Mouse (Mus musculus): Measurements from ENCODE around the gene Tmem151a. TPM values are rescaled to one million over a fixed set of nuclear protein-coding genes. Genes with fewer than 3 reads are reported as not detected.

Gene Tmem151a
- polyA plus RNA-seq, 1 experiment from 2014 or later = 0.89 TPM

GRCm38 (mm10) chr19:5108702-5109101, 23.4 kb upstream of the Tmem151a start:
- Histone ChIP-seq H3K9ac (no peak overlapping the region), H3K4me3 (replicated peaks) (no peak overlapping the region), H3K4me1 (replicated peaks) (peaks cover 43% of the 10 kb centered on the region), H3K9me3 (replicated peaks) (no peaks in the 10 kb centered on the region), H3K4me2 (no peak overlapping the region), H3K27ac (peak overlapping the region; percentile 29; the same call in 1 of the 2 replicates), H3K36me3 (peaks cover 20% of the 10 kb centered on the region), H3K27me3 (no peaks in the 10 kb centered on the region)
- DNase-seq = no peak
- no peak for ATAC-seq (ENCODE audit: low read depth)
- 44% methylated on average over 4 of the region's 4 CpGs for WGBS (ENCODE audit: insufficient replicate concordance)

- Histone ChIP-seq H3K27me3 (no peaks in the 10 kb centered on the region), H3K9ac (no peak overlapping the region), H3K4me3 (replicated peaks) (no peak overlapping the region), H3K36me3 (peaks cover 24% of the 10 kb centered on the region), H3K4me2 (no peak overlapping the region), H3K9me3 (replicated peaks) (no peaks in the 10 kb centered on the region), H3K27ac (no peak overlapping the region; the same call in 1 of the 2 replicates), H3K4me1 (replicated peaks) (peaks cover 43% of the 10 kb centered on the region)
- WGBS (ENCODE audit: insufficient replicate concordance) = 24% methylated on average over 5 of the region's 5 CpGs
- ATAC-seq (ENCODE audit: low read depth) (no peak), DNase-seq (no peak)
Observed at GRCm38 (mm10) chr19:5108271-5108575, 22.9 kb upstream of the Tmem151a start.

- Histone ChIP-seq H3K27me3 (no peaks in the 10 kb centered on the region), H3K4me2 (peak overlapping the region; percentile 95), H3K9me3 (replicated peaks) (no peaks in the 10 kb centered on the region), H3K27ac (no peak overlapping the region), H3K36me3 (peaks cover 29% of the 10 kb centered on the region), H3K4me1 (replicated peaks) (peaks cover 43% of the 10 kb centered on the region), H3K4me3 (replicated peaks) (peak overlapping the region; percentile 83), H3K9ac (peak overlapping the region; percentile 41)
- ATAC-seq (ENCODE audit: low read depth) = no peak
- DNase-seq = no peak
- 68% methylated on average over 18 of the region's 18 CpGs for WGBS (ENCODE audit: insufficient replicate concordance)
Observed at GRCm38 (mm10) chr19:5107556-5108270, 22.4 kb upstream of the Tmem151a start.

- Histone ChIP-seq H3K4me2 (peak within 1 kb of the TSS; percentile 95), H3K36me3 (peaks cover 39% of the 10 kb centered on the region), H3K9me3 (replicated peaks) (no peaks in the 10 kb centered on the region), H3K4me1 (replicated peaks) (peaks cover 43% of the 10 kb centered on the region), H3K9ac (peak within 1 kb of the TSS; percentile 91), H3K27me3 (no peaks in the 10 kb centered on the region), H3K27ac (peak within 1 kb of the TSS; percentile 89), H3K4me3 (replicated peaks) (peak within 1 kb of the TSS; percentile 83)
- DNase-seq (peak; percentile 98), ATAC-seq (ENCODE audit: low read depth) (peak; percentile 94)
- under 1% methylated on average over 45 of the region's 46 CpGs for WGBS (ENCODE audit: insufficient replicate concordance)
Observed at GRCm38 (mm10) chr19:5106731-5107191, 21.4 kb upstream of the Tmem151a start, which contains the start of gene Rab1b. Gene Rab1b, minus strand, starts transcription at chr19:5107072.

GRCm38 (mm10) chr19:5106074-5106473, 20.7 kb upstream of the Tmem151a start:
- no peaks in the 10 kb centered on the region for H3K9me3 ChIP-seq (replicated peaks)
- peak overlapping the region; percentile 83 for H3K4me3 ChIP-seq (replicated peaks)
- H3K4me1 ChIP-seq (replicated peaks) = peaks cover 43% of the 10 kb centered on the region
- peak overlapping the region; percentile 89 for H3K27ac ChIP-seq
- peaks cover 46% of the 10 kb centered on the region for H3K36me3 ChIP-seq
- peak overlapping the region; percentile 95 for H3K4me2 ChIP-seq
- H3K27me3 ChIP-seq = no peaks in the 10 kb centered on the region
- peak overlapping the region; percentile 91 for H3K9ac ChIP-seq
- 3% methylated on average over 9 of the region's 9 CpGs for WGBS (ENCODE audit: insufficient replicate concordance)
- DNase-seq (no peak), ATAC-seq (ENCODE audit: low read depth) (no peak)

GRCm38 (mm10) chr19:5098363-5099143, 13.2 kb upstream of the Tmem151a start, which contains the start of gene Cnih2:
Gene Cnih2, minus strand, starts transcription at chr19:5098521.
- WGBS (ENCODE audit: insufficient replicate concordance) = 7% methylated on average over 42 of the region's 48 CpGs
- Histone ChIP-seq H3K9me3 (replicated peaks) (no peaks in the 10 kb centered on the region), H3K27me3 (peaks cover 33% of the 10 kb centered on the region), H3K9ac (peak within 1 kb of the TSS; percentile 63), H3K4me3 (replicated peaks) (peak within 1 kb of the TSS; percentile 54), H3K36me3 (peaks cover 45% of the 10 kb centered on the region), H3K4me1 (replicated peaks) (peaks cover 55% of the 10 kb centered on the region), H3K4me2 (peak within 1 kb of the TSS; percentile 87), H3K27ac (no peak within 1 kb of the TSS)
- peak; percentile 67 for ATAC-seq (ENCODE audit: low read depth)
- peak; percentile 57 for DNase-seq

GRCm38 (mm10) chr19:5097521-5098362, 12.4 kb upstream of the Tmem151a start:
- DNase-seq (no peak), ATAC-seq (ENCODE audit: low read depth) (no peak)
- peaks cover 33% of the 10 kb centered on the region for H3K27me3 ChIP-seq
- peaks cover 39% of the 10 kb centered on the region for H3K36me3 ChIP-seq
- no peak overlapping the region for H3K27ac ChIP-seq
- WGBS (ENCODE audit: insufficient replicate concordance) = 7% methylated on average over 31 of the region's 31 CpGs
- H3K4me3 ChIP-seq (replicated peaks) = peak overlapping the region; percentile 54
- H3K9me3 ChIP-seq (replicated peaks) = no peaks in the 10 kb centered on the region
- peaks cover 56% of the 10 kb centered on the region for H3K4me1 ChIP-seq (replicated peaks)
- peak overlapping the region; percentile 87 for H3K4me2 ChIP-seq
- peak overlapping the region; percentile 63 for H3K9ac ChIP-seq

GRCm38 (mm10) chr19:5095887-5096474, 10.7 kb upstream of the Tmem151a start:
- H3K4me2 ChIP-seq = no peak overlapping the region
- no peak for ATAC-seq (ENCODE audit: low read depth)
- H3K9me3 ChIP-seq (replicated peaks) = no peaks in the 10 kb centered on the region
- no peak overlapping the region for H3K27ac ChIP-seq
- H3K9ac ChIP-seq = no peak overlapping the region
- WGBS (ENCODE audit: insufficient replicate concordance) = 10% methylated on average over 9 of the region's 9 CpGs
- H3K36me3 ChIP-seq = peaks cover 38% of the 10 kb centered on the region
- H3K4me1 ChIP-seq (replicated peaks) = peaks cover 56% of the 10 kb centered on the region
- no peak overlapping the region for H3K4me3 ChIP-seq (replicated peaks)
- no peak for DNase-seq
- H3K27me3 ChIP-seq = peaks cover 33% of the 10 kb centered on the region

GRCm38 (mm10) chr19:5094746-5095417, 9.6 kb upstream of the Tmem151a start:
- Histone ChIP-seq H3K9ac (no peak overlapping the region), H3K4me1 (replicated peaks) (peaks cover 56% of the 10 kb centered on the region), H3K27ac (no peak overlapping the region), H3K4me2 (no peak overlapping the region), H3K36me3 (peaks cover 35% of the 10 kb centered on the region), H3K4me3 (replicated peaks) (no peak overlapping the region), H3K27me3 (peaks cover 33% of the 10 kb centered on the region), H3K9me3 (replicated peaks) (no peaks in the 10 kb centered on the region)
- 47% methylated on average over 11 of the region's 11 CpGs for WGBS (ENCODE audit: insufficient replicate concordance)
- DNase-seq (no peak), ATAC-seq (ENCODE audit: low read depth) (no peak)

GRCm38 (mm10) chr19:5094243-5094632, 8.9 kb upstream of the Tmem151a start:
- no peak overlapping the region for H3K27ac ChIP-seq
- peaks cover 33% of the 10 kb centered on the region for H3K27me3 ChIP-seq
- peaks cover 59% of the 10 kb centered on the region for H3K4me1 ChIP-seq (replicated peaks)
- ATAC-seq (ENCODE audit: low read depth) (peak; percentile 52), DNase-seq (peak; percentile 81)
- no peak overlapping the region for H3K4me2 ChIP-seq
- WGBS (ENCODE audit: insufficient replicate concordance) = 0% methylated on average over 21 of the region's 21 CpGs
- no peak overlapping the region for H3K4me3 ChIP-seq (replicated peaks)
- peaks cover 32% of the 10 kb centered on the region for H3K36me3 ChIP-seq
- H3K9ac ChIP-seq = no peak overlapping the region; the same call in 1 of the 2 replicates
- no peaks in the 10 kb centered on the region for H3K9me3 ChIP-seq (replicated peaks)

Measured in liver, embryonic 13.5 days (tissue).